Mouse (Mus musculus) limb, embryonic 14.5 days (tissue): ENCODE measurements around the gene Vipas39. TPM values are rescaled to one million over a fixed set of nuclear protein-coding genes. Genes with fewer than 3 reads are reported as not detected.
"Not testable (repeated sequence)": the region's sequence is repeated elsewhere in the genome, so short reads cannot be mapped to it uniquely, and the experiment has no call there.

Source experiments
- ATAC-seq: fragments of 200-750 bp; cut with Nextera tagmentation; 2 replicates; pipeline ENCODE4 v1.8.0; 2017; ENCODE audit warnings: low read depth, moderate number of reproducible peaks, moderate TSS enrichment; ENCODE audit not compliant: low FRiP score
- DNase-seq: peaks from one replicate; pipeline ENCODE4 v3.0.0-alpha.2; 2015; ENCODE audit warnings: low spot score
- H3K27ac ChIP-seq: fragments of 300-500 bp; sonication (generic); replicated peaks from 2 replicates; pipeline ENCODE4 v1.5.1; 2014; ENCODE audit warnings: low read depth, mild to moderate bottlenecking, low read length, moderate library complexity, mixed read lengths
- H3K27me3 ChIP-seq: fragments of 300-500 bp; sonication (generic); 2 replicates; pipeline ENCODE4 v1.6.1; 2014; ENCODE audit warnings: low read length, mixed read lengths; ENCODE audit not compliant: control insufficient read depth, insufficient read depth
- H3K36me3 ChIP-seq: fragments of 300-500 bp; sonication (generic); 2 replicates; pipeline ENCODE4 v1.6.1; 2014; ENCODE audit warnings: mild to moderate bottlenecking, low read length, moderate library complexity, mixed read lengths; ENCODE audit not compliant: control insufficient read depth, insufficient read depth
- H3K4me1 ChIP-seq: fragments of 300-500 bp; sonication (generic); 2 replicates; pipeline ENCODE4 v1.6.1; 2014; ENCODE audit warnings: antibody characterized with exemption, low read length, mixed read lengths; ENCODE audit not compliant: control insufficient read depth, insufficient read depth
- H3K4me2 ChIP-seq: fragments of 300-500 bp; sonication (generic); replicated peaks from 2 replicates; pipeline ENCODE4 v1.6.1; 2014; ENCODE audit warnings: low read depth, mild to moderate bottlenecking, low read length, moderate library complexity; ENCODE audit not compliant: severe bottlenecking
- H3K4me3 ChIP-seq: fragments of 300-500 bp; sonication (generic); replicated peaks from 2 replicates; pipeline ENCODE4 v1.5.1; 2014; ENCODE audit warnings: low read length
- H3K9ac ChIP-seq: fragments of 300-500 bp; sonication (generic); 2 replicates; pipeline ENCODE4 v1.6.1; 2014; ENCODE audit warnings: mild to moderate bottlenecking, low read depth, low read length, moderate library complexity; ENCODE audit not compliant: severe bottlenecking
- H3K9me3 ChIP-seq: fragments of 300-500 bp; sonication (generic); 2 replicates; pipeline ENCODE4 v1.6.1; 2016; ENCODE audit warnings: low read length; ENCODE audit not compliant: control insufficient read depth
- POLR2A ChIP-seq: fragments of 200-500 bp; IDR thresholded peaks from 2 replicates; pipeline ENCODE4 v1.8.0; 2012; ENCODE audit warnings: inconsistent platforms, mild to moderate bottlenecking, moderate library complexity, borderline replicate concordance; ENCODE audit not compliant: insufficient read depth, insufficient read length; ENCODE audit errors: extremely low read depth
- WGBS: fragments of 180-500 bp; shearing (Covaris S2); extraction: QIAGEN DNeasy Blood & Tissue Kit; methylation state at CpG from one replicate; pipeline ENCODE4 v1.1.7; 2014; 5-methylcytosine and 5-hydroxymethylcytosine counted together
- polyA plus RNA-seq, 2 experiments: library from polyadenylated mRNA; depleted of rRNA in 1 of 2; stranded (reverse) in 1 of 2; unstranded in 1 of 2; fragments of >200 nt; fragmentation: Nextera tagmentation in 1 of 2; extraction: Ambion mirVana in 1 of 2; gene quantifications; 2 replicates each; pipeline versions ENCODE4 v1.2.1 to v1.2.3; 2012 to 2014

Vipas39 gene
- polyA plus RNA-seq, 2 experiments: 42.1 to 44.3 TPM

DNA sequence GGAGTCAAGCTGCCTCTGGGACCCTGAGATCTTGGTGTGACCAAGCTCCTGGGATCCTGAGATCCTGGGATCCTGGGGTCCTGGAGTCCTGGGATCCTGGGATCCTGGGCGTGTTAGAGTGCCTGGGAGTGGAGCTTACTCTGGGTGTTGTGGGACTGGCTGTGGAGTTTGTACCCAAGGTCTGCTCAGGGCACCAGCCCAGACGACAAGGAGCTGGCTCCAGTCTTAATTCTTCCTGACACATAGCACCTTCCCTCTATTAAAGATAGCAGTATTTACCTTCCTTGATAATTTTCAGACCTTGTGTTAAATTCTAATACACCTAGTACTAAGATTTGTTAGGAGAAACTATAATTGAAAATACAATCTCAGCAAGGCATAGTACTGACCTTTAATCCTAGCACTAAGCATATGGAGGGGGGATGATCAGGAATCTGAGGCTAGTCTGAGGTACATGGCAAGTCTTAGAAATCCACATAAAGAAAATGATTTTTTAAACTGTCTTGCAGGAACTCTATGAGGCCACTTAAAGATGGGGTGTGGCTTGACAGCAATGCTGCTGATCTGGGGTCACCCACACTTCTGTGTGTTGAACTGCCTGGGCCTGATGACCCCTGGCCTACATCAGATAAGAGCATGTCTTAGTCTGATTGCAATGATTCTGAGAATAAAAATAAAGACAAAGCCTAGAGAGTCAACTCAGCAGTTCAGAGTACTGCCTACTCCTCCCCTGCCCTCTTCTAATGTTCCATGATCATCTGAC lies 53.0 kb downstream of the Vipas39 start:
- DNase-seq (no peak), ATAC-seq (no peak)
- Histone ChIP-seq H3K9ac (no peak overlapping the region), H3K27ac (no peak overlapping the region), H3K27me3 (no peaks in the 10 kb centered on the region), H3K36me3 (no peaks in the 10 kb centered on the region), H3K9me3 (no peaks in the 10 kb centered on the region), H3K4me3 (no peak overlapping the region), H3K4me2 (no peak overlapping the region), H3K4me1 (no peaks in the 10 kb centered on the region)
- WGBS: 56% methylated on average over 2 of the region's 2 CpGs
- no peak for TF ChIP-seq POLR2A

DNA sequence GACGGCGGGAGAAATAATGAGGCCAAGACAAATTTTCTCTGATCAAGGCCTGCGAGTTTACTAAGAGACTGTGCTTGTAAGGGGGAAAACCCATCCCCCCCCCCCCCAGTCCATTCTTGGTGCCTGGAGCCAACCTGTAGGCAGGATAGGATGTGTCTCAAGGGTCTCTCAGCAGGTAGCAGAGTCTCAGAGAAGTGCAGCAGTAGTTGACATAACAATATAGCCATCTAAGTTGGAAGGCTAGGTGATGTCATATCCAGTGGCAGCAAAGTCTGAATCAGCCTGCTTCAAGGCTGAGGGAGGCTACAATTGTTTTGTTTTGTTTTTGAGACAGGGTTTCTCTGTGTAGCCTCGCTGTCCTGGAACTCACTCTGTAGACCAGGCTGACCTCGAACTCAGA lies 60.3 kb downstream of the Vipas39 start:
- not testable (repeated sequence) for H3K9ac ChIP-seq, H3K27me3 ChIP-seq, H3K27ac ChIP-seq, DNase-seq, H3K4me2 ChIP-seq, H3K9me3 ChIP-seq, H3K4me1 ChIP-seq, ATAC-seq, H3K4me3 ChIP-seq, H3K36me3 ChIP-seq
- 88% methylated on average over 5 of the region's 5 CpGs for WGBS

DNA sequence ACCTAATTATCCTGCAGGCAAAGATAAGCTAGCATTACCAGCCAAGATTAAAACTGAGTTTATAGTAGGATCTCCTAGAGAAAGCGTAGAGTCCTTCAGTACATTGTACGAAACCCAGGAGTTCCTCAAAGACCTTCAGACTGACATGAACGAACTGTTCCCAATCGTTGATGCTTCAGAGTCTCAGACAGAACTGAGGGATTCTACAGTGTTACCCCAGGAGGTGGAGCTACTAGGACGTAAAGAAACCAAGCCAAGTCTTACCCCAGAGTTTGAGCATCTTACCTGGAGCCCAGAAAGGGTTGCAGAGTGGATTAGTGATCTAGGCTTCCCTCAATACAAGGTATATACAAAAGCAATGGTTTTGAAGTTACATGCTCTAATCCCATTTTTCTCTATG lies 64.4 kb downstream of the Vipas39 start:
- no peaks in the 10 kb centered on the region for H3K9me3 ChIP-seq
- ATAC-seq: no peak
- H3K4me3 ChIP-seq: no peak overlapping the region
- WGBS: 70% methylated on average over 5 of the region's 5 CpGs
- TF ChIP-seq POLR2A: no peak
- no peaks in the 10 kb centered on the region for H3K27me3 ChIP-seq
- no peak overlapping the region for H3K27ac ChIP-seq
- DNase-seq: no peak
- peaks cover 15% of the 10 kb centered on the region for H3K4me1 ChIP-seq
- no peak overlapping the region for H3K4me2 ChIP-seq
- H3K36me3 ChIP-seq: no peaks in the 10 kb centered on the region
- H3K9ac ChIP-seq: no peak overlapping the region

DNA sequence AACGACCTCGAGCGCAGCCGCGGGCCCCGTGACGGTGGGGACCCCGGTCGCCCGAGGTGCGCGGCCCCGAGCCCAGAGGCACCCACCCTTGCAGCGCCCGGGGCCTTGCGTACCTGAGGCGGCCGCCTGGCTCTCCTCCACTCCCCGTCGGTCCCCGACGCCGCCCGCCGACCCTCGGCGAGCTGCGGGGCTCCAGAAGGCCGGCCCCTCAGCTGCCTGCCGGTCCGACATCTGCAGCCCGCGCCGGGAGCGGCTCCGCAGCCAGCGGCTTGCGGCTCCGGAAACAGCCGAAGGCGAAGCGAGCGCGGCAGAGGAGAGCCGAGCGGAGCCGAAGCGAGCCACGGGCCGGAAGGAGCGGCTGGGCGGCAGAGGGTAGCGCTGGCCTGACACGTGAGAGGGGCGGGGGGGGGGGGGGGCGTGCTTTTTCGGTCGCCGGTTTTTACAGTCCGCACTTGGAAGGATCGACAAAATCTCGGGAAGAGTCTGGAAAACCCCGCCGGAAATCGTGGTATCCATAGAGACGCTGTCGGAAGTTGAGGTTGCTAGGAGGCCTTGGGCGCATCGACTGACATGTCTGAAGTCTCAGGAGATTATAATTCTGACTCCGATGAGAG lies 66.0 kb downstream of the Vipas39 start, which contains the start of gene Tmed8:
Gene Tmed8 (minus strand): TSS at position 482 of the 614 bp plus-strand sequence.
- Histone ChIP-seq H3K36me3 (no peaks in the 10 kb centered on the region), H3K27ac (peak within 1 kb of the TSS; percentile 65), H3K9me3 (no peaks in the 10 kb centered on the region), H3K9ac (peak within 1 kb of the TSS; percentile 90), H3K27me3 (no peaks in the 10 kb centered on the region), H3K4me2 (peak within 1 kb of the TSS; percentile 83), H3K4me3 (peak within 1 kb of the TSS; percentile 79), H3K4me1 (peaks cover 15% of the 10 kb centered on the region)
- WGBS: under 1% methylated on average over 45 of the region's 70 CpGs
- no peak for TF ChIP-seq POLR2A
- DNase-seq (peak; percentile 81), ATAC-seq (peak; percentile 90)

DNA sequence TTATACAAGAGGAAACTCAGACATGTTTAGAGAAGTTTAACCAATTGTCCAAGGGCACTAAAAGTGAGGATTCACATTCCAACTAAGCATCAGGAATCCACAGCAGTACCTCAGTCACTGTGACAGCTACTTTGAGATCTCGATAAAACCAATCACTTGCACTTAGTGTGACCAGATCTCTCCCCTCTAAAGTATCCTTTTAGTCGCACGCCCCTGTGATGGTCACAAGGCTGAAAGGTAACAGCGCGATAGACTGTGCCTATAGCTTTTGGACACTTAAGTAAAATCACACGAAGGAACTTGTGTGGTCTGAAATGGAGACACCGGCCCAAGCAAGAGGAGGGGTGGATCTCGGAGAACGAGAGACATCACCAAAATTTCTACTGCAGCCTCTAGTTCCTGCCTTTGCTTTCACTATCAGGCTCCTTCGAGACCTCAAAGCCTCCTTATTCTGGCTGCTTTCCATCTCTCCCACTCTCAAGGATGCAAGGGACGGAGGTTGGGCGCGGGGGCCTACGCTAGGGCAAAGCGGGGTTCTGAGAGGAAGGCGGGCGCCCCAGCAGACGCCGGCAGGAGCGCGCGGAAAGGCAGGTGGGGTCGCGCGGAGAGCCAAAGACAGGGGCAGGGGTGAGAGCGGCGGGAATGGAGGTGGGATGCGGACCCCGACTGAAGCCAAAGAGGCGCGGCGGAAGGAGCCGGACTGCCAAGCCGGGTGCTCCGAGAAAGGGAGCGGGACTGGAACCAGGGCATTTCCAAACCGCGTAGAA lies 66.7 kb downstream of the Vipas39 start, which contains the start of gene Samd15:
Gene Samd15 (plus strand): TSS at position 518 of the 767 bp plus-strand sequence.
- H3K4me3 ChIP-seq: peak within 1 kb of the TSS; percentile 79
- H3K4me1 ChIP-seq: peaks cover 15% of the 10 kb centered on the region
- peak within 1 kb of the TSS; percentile 90 for H3K9ac ChIP-seq
- no peak for TF ChIP-seq POLR2A
- no peaks in the 10 kb centered on the region for H3K9me3 ChIP-seq
- no peaks in the 10 kb centered on the region for H3K27me3 ChIP-seq
- H3K36me3 ChIP-seq: no peaks in the 10 kb centered on the region
- WGBS: 2% methylated on average over 27 of the region's 38 CpGs
- ATAC-seq (peak; percentile 41; the same call in 1 of the 2 replicates), DNase-seq (peak; percentile 21)
- H3K27ac ChIP-seq: peak within 1 kb of the TSS; percentile 65
- H3K4me2 ChIP-seq: peak within 1 kb of the TSS; percentile 83
